Mouse (Mus musculus) neural tube, embryonic 12.5 days (tissue): ENCODE measurements around the gene 1700042G07Rik. TPM values are rescaled to one million over a fixed set of nuclear protein-coding genes. Genes with fewer than 3 reads are reported as not detected.

ENCODE experiments used
- ATAC-seq: fragments of 200-750 bp; cut with Nextera tagmentation; 2 replicates; pipeline ENCODE4 v1.8.0; 2017; ENCODE audit warnings: low read depth, mild to moderate bottlenecking, moderate TSS enrichment, moderate library complexity; ENCODE audit not compliant: low FRiP score
- H3K27ac ChIP-seq: fragments of 300-500 bp; sonication (generic); 2 replicates; pipeline ENCODE4 v1.5.1; 2016
- H3K27me3 ChIP-seq: fragments of 300-500 bp; sonication (generic); replicated peaks from 2 replicates; pipeline ENCODE4 v1.6.1; 2016; ENCODE audit warnings: mild to moderate bottlenecking
- H3K36me3 ChIP-seq: fragments of 300-500 bp; sonication (generic); 2 replicates; pipeline ENCODE4 v1.6.1; 2016; ENCODE audit warnings: mild to moderate bottlenecking
- H3K4me1 ChIP-seq: fragments of 300-500 bp; sonication (generic); 2 replicates; pipeline ENCODE4 v1.6.1; 2016
- H3K4me2 ChIP-seq: fragments of 300-500 bp; sonication (generic); replicated peaks from 2 replicates; pipeline ENCODE4 v1.6.1; 2016; ENCODE audit warnings: mild to moderate bottlenecking
- H3K4me3 ChIP-seq: fragments of 300-500 bp; sonication (generic); 2 replicates; pipeline ENCODE4 v1.5.1; 2016
- H3K9ac ChIP-seq: fragments of 300-500 bp; sonication (generic); 2 replicates; pipeline ENCODE4 v1.6.1; 2016; ENCODE audit warnings: mild to moderate bottlenecking
- H3K9me3 ChIP-seq: fragments of 300-500 bp; sonication (generic); 2 replicates; pipeline ENCODE4 v1.6.1; 2016; ENCODE audit warnings: mild to moderate bottlenecking
- WGBS: fragments of 180-500 bp; shearing (Covaris S2); methylation state at CpG from one replicate; pipeline ENCODE4 v1.1.7; 2016; 5-methylcytosine and 5-hydroxymethylcytosine counted together
- polyA plus RNA-seq: library from polyadenylated mRNA; unstranded; fragments of >200 nt; fragmentation: Nextera tagmentation; extraction: Ambion mirVana; gene quantifications from 2 replicates; pipeline ENCODE4 v1.2.1, GENCODE M21; 2016

The 1700042G07Rik gene
- not detected in 2 replicates for polyA plus RNA-seq

DNA sequence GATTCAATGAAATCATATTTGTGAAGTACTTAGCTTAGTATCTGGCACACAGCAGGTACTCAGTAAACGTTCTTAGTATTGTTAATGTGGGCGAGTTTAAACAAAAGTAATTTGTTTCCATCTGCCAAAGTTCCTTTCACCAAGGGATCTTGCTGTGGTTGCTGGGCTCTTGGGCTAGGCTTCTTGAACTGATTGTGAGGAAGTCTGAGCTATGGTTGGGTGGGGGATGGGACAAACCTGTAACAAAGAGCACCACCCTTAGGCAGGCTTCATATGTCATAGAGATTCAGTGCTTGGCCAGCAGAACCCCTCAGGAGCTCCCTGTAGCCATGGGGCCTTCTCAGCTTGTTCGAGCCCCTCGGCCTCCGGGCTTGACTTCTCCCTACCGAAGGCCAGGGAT, at the start of gene 1700042G07Rik, which contains the start of gene Gm49337:
1700042G07Rik (plus strand) TSS at position 301 of the 400 bp plus-strand sequence.
Gm49337 (plus strand) TSS at position 313 of the 400 bp plus-strand sequence.
- peaks cover 13% of the 10 kb centered on the region for H3K4me1 ChIP-seq
- no peak within 1 kb of the TSS for H3K9ac ChIP-seq
- no peaks in the 10 kb centered on the region for H3K9me3 ChIP-seq
- no peaks in the 10 kb centered on the region for H3K36me3 ChIP-seq
- H3K4me3 ChIP-seq: no peak within 1 kb of the TSS
- WGBS: 90% methylated on average over 6 of the region's 6 CpGs
- H3K4me2 ChIP-seq: no peak within 1 kb of the TSS
- no peak within 1 kb of the TSS for H3K27ac ChIP-seq
- no peaks in the 10 kb centered on the region for H3K27me3 ChIP-seq
- ATAC-seq: no peak

DNA sequence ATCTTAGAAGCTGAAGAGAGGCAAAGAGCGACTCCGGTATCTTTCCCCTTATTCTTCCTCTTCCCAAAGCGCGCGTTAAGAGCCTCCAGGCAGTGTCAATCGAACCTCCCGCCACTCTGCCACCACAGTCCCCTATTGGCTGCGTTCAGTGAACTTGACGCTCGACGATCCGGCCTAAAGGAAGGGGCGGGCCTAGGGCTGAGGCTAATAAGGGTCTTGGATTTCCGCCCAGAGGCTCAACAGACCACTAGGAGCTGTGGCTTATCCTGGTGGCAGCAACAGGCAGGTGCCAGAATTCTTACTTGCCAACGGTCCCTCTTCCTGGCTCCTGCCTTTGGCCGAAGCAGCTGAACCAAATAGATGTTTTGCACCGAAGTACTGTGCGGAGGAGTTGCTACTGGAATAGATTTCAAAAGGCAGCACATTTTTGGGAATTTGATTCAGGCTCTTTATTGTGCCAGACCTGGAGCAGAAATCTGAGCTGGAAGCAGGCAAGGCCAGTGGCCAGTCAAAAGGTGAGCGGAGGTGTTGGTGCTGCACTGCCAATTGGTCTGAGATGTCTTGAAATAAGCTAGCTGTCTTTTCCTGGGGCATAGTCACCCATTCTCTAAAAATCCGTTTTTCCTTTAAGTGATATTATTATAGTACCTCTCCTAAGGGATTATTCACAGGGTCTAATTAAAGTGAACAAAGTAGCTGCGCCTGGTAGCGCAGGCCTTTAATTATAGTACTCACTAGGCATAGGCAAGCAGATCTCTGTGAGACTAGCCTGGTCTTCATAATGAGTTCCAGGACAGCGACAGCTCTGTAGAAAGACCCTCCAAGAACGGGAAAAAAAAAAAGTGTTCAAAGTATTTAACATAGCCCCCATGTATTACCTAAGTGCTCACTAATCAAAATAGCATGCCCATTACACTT, 49.3 kb upstream of the 1700042G07Rik start, which contains the start of the genes Rad54l and Pomgnt1:
Rad54l (minus strand) TSS at position 89 of the 918 bp plus-strand sequence.
Pomgnt1 (plus strand) TSS at position 239 of the 918 bp plus-strand sequence.
- 7% methylated on average over 24 of the region's 24 CpGs for WGBS
- no peak within 1 kb of the TSS for H3K27ac ChIP-seq
- no peaks in the 10 kb centered on the region for H3K36me3 ChIP-seq

DNA sequence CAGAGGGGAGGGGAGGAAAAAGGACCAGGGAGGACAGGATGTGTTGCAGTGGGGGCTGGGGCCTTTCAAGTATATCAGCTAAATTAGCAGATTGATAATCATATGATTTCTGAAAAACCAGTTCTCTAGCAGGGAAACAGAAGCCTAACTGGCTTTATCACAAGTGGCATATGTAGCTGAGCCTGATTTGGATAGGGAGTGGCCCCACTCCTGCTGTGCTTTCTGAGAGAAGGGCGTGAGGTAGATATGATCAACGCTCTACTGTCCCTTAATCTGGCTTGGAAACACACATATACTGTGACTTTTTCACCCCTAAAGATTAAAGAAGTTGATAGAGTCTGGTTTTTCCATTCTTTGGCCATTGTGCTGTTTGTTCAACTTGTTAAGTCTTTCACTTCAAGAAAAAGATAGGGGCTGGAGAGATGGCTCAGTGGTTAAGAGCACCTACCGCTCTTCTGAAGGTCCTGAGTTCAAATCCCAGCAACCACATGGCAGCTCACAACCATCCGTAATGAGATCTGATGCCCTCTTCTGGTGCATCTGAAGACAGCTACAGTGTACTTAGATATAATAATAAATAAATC, 47.3 kb upstream of the 1700042G07Rik start:
- Histone ChIP-seq H3K4me1 (peaks cover 15% of the 10 kb centered on the region), H3K9me3 (no peaks in the 10 kb centered on the region), H3K4me2 (no peak overlapping the region), H3K9ac (no peak overlapping the region), H3K27ac (no peak overlapping the region), H3K27me3 (no peaks in the 10 kb centered on the region), H3K36me3 (no peaks in the 10 kb centered on the region), H3K4me3 (no peak overlapping the region)
- ATAC-seq: no peak
- WGBS: 97% methylated on average over 4 of the region's 4 CpGs

More for the DNA sequence above, 49.3 kb upstream of the 1700042G07Rik start, which contains the start of the genes Rad54l and Pomgnt1:
- peak; percentile 97 for ATAC-seq
- Histone ChIP-seq H3K4me2 (peak within 1 kb of the TSS; percentile 74), H3K4me1 (peaks cover 15% of the 10 kb centered on the region), H3K9me3 (no peaks in the 10 kb centered on the region), H3K9ac (peak within 1 kb of the TSS; percentile 49), H3K4me3 (peak within 1 kb of the TSS; percentile 55), H3K27me3 (no peaks in the 10 kb centered on the region)

DNA sequence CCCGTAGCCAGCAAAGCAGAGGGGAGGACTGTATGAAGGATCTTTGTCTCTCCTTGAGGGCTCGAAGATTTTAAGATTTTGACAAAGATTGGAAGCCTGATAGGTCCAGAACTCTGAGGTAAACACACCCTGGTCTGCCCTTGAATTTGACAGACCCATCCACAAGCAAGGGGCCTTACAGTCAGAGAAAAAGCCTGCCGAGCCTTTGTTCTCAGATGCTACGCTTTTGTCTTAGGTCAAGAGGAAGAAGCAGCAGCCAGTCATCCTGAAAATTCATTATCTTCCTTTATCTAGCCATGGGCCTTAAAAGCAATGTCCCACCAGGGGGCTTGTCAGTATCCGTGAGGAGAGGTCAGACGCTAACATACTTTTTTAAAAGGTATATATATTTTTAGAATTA, 45.2 kb upstream of the 1700042G07Rik start:
- H3K9me3 ChIP-seq: no peaks in the 10 kb centered on the region
- WGBS: 70% methylated on average over 6 of the region's 6 CpGs
- H3K4me2 ChIP-seq: no peak overlapping the region
- H3K36me3 ChIP-seq: no peaks in the 10 kb centered on the region
- H3K9ac ChIP-seq: no peak overlapping the region
- no peak overlapping the region for H3K4me3 ChIP-seq
- no peak for ATAC-seq
- H3K4me1 ChIP-seq: peaks cover 13% of the 10 kb centered on the region
- H3K27ac ChIP-seq: no peak overlapping the region
- H3K27me3 ChIP-seq: no peaks in the 10 kb centered on the region

DNA sequence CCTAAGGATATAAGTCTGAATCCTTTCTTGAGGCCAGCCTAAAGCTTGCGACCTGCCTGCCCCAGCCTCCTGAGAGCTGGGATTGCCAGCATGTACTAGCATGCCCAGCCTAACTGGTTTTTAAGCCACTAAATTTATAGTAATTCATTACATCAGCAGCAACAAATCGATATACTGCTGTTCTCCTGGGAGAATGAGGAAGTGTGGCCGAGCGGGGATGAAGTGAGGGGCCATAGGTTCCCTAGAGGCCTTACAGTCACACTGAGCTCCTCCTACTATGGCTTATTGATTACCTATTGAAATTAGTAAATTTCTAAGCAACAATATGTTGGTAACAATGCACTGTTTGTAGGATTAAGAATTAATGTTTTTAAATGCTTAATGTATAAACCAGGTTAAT, 40.0 kb upstream of the 1700042G07Rik start:
- WGBS: 79% methylated on average over 4 of the region's 4 CpGs
- ATAC-seq: no peak
- no peaks in the 10 kb centered on the region for H3K36me3 ChIP-seq

DNA sequence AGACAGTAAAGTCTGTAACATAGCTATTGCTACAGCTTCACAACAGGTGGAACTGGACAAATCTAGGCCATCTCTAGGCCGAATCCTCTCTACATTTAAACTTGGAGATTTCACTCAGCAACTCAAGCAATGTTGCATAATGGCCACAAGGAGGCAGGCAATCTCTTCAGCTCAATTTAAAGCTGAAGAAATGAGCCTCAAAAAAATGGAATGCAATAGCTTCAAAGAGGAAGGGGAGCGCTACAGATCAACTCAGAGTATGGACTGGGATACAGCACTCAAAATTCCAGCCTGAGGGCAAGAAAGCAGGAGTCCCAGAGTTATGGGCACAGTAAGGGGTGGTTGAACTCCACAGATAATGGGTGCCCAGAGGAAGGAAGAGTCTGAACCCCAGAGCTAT, 38.2 kb upstream of the 1700042G07Rik start:
- Histone ChIP-seq H3K36me3 (no peaks in the 10 kb centered on the region), H3K27me3 (no peaks in the 10 kb centered on the region), H3K4me2 (no peak overlapping the region), H3K27ac (no peak overlapping the region), H3K4me1 (no peaks in the 10 kb centered on the region), H3K9ac (no peak overlapping the region), H3K9me3 (no peaks in the 10 kb centered on the region), H3K4me3 (no peak overlapping the region)
- ATAC-seq: no peak
- 45% methylated on average over 2 of the region's 2 CpGs for WGBS

More for the DNA sequence above, 40.0 kb upstream of the 1700042G07Rik start:
- no peak overlapping the region for H3K4me2 ChIP-seq
- H3K9me3 ChIP-seq: no peaks in the 10 kb centered on the region
- no peaks in the 10 kb centered on the region for H3K27me3 ChIP-seq
- no peak overlapping the region for H3K9ac ChIP-seq
- no peak overlapping the region for H3K4me3 ChIP-seq
- H3K4me1 ChIP-seq: no peaks in the 10 kb centered on the region
- no peak overlapping the region for H3K27ac ChIP-seq

DNA sequence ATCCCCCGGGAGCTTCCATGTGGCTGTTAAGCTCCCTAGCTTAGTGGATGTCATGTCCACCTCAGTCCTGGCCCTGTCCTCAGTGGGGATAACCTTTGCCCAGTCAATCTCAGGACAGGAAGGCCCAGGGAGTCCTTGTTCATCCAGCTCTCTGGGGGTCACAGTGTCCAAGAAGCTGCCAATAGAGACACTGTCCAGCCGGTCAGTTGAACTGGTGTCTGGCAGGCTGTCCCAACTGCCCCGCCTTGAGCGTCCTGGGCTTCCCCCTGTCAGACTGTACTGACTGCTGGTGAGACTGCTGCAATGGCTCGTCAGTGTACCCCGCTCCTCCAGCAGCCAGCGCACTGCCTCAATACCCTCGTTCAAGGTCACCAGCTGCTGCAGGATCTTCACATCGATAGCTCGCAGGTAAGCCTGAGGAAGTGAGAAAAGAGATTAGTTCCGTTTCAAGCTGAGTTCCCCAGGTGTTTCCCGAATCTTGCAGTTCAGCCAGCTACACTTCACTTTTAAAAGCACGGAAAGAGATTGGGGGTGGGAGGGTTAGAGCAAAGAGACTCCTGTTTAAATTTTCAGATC, 35.7 kb upstream of the 1700042G07Rik start:
- WGBS: 59% methylated on average over 13 of the region's 13 CpGs
- ATAC-seq: no peak

DNA sequence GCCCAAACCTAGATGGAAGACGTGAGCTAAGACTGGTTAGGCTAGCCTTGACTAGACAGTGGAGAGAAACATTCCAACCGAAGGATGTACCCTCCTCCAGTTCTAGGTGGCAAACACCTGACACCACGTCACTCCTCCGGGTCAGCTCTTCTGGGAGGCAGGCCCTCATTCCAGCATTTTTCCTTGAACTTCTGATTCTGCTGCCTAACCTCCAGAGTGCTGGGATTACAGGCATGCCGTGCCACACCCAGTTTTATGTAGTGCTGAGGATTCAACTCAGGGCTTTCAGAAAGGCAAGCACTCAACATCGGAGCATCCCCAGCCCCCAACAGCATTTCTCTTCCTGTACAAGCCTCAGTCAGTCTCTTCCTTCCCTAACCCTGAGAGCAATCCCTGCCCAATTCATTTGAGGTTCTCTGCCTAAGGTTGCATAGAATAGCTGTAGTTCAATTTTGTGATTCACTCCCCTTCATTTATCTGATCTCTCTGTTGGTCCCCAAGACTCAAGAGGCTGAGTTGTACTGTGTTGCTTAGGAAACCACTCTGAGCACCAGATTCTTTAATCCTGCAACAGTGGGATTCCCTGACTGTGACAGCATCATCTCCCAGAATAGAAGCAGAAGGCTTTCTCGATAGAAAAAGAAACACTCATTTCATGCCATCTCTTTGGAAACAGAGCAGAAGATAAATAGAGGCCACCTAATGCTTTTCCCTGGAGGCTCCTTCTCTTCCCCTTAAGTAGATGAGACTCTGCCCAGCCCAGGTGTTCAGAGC, 32.2 kb upstream of the 1700042G07Rik start:
- Histone ChIP-seq H3K4me3 (no peak overlapping the region), H3K36me3 (no peaks in the 10 kb centered on the region), H3K4me1 (peaks cover 12% of the 10 kb centered on the region; the same call in 1 of the 2 replicates), H3K27me3 (peaks cover 15% of the 10 kb centered on the region), H3K27ac (no peak overlapping the region), H3K9ac (no peak overlapping the region), H3K9me3 (no peaks in the 10 kb centered on the region), H3K4me2 (no peak overlapping the region)
- 85% methylated on average over 7 of the region's 7 CpGs for WGBS
- no peak for ATAC-seq

More for the DNA sequence above, 35.7 kb upstream of the 1700042G07Rik start:
- H3K27ac ChIP-seq: no peak overlapping the region
- no peaks in the 10 kb centered on the region for H3K27me3 ChIP-seq
- H3K9ac ChIP-seq: no peak overlapping the region
- H3K9me3 ChIP-seq: no peaks in the 10 kb centered on the region
- H3K4me1 ChIP-seq: no peaks in the 10 kb centered on the region
- H3K4me3 ChIP-seq: no peak overlapping the region
- no peak overlapping the region for H3K4me2 ChIP-seq
- H3K36me3 ChIP-seq: no peaks in the 10 kb centered on the region

DNA sequence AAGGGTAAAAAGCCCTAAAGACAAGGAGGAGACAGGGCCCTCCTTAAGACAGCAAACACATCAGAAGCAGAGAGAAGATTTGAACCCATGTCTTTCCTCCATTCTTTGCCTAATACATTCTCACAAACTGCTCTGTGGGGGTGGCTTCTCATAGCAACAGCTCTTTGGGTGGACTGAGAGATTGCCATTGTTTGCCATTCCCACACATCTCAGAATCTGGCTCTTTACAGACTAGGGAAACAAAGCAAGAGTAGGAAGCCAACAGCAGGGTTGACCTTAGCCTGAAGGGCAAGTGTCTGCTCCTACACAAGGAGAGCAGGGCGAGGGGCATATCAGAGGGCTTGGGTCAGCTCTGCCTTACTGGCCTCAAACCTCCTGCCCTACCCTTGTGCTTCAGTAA, 31.4 kb upstream of the 1700042G07Rik start:
- Histone ChIP-seq H3K4me1 (peaks cover 12% of the 10 kb centered on the region; the same call in 1 of the 2 replicates), H3K9ac (no peak overlapping the region), H3K36me3 (no peaks in the 10 kb centered on the region), H3K9me3 (no peaks in the 10 kb centered on the region), H3K4me2 (no peak overlapping the region), H3K27me3 (peaks cover 15% of the 10 kb centered on the region), H3K27ac (no peak overlapping the region), H3K4me3 (no peak overlapping the region)
- no peak for ATAC-seq
- WGBS: 66% methylated on average over 1 of the region's 1 CpGs

DNA sequence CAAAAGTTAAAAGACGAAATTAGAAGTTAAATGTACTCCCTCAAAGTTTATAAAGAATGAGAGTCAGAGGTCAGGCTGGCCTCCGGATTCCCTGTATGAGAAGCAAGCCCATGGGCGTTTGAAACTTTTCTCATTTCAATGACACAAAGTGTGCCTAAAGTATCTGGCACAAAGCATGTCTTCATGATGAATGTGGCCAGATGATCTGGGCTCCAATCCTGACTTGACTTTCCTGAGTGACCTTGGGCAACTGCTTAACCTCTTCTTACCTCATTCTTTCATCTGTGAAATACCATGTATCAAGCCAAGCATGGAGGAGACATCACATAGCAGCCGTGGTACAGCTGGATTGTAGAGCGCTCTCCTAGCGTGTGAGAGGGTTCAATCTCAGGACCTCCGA, 30.9 kb upstream of the 1700042G07Rik start:
- 68% methylated on average over 7 of the region's 7 CpGs for WGBS
- ATAC-seq: no peak
- H3K27ac ChIP-seq: no peak overlapping the region

DNA sequence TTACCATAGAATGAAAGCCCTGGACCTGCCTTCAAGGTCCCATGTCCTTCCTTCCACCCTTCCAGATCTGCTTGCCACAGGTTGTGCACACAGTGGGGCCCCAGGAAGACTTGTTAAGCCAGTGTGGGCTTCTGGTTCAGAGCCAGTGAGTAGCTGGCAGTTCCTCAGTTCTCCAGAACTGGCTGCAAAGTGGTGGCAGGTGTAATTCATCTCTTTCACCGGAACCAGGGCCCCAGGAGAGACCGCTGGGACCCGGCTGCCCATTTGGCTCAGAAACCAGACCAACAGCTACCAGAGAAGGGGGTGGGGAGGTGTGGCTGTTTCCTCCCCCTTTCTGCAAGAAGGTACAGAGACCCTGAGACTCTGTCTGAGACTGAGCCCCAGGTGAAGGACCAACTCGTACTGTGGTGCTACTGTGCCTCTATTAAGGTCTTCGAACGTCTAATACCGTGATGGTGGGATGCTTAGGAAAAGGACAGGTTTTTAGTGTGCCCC, 29.8 kb upstream of the 1700042G07Rik start:
- Histone ChIP-seq H3K9me3 (no peaks in the 10 kb centered on the region), H3K4me2 (peak overlapping the region; percentile 93), H3K27me3 (peaks cover 15% of the 10 kb centered on the region), H3K27ac (no peak overlapping the region), H3K9ac (no peak overlapping the region), H3K36me3 (no peaks in the 10 kb centered on the region), H3K4me3 (no peak overlapping the region), H3K4me1 (peaks cover 12% of the 10 kb centered on the region; the same call in 1 of the 2 replicates)
- no peak for ATAC-seq
- 10% methylated on average over 7 of the region's 7 CpGs for WGBS

More for the DNA sequence above, 30.9 kb upstream of the 1700042G07Rik start:
- H3K9ac ChIP-seq: no peak overlapping the region
- no peaks in the 10 kb centered on the region for H3K36me3 ChIP-seq
- no peaks in the 10 kb centered on the region for H3K9me3 ChIP-seq
- H3K4me2 ChIP-seq: no peak overlapping the region
- H3K4me3 ChIP-seq: no peak overlapping the region
- peaks cover 15% of the 10 kb centered on the region for H3K27me3 ChIP-seq
- peaks cover 12% of the 10 kb centered on the region; the same call in 1 of the 2 replicates for H3K4me1 ChIP-seq
